Mouse (Mus musculus) layer of hippocampus, adult 8-10 months (tissue): ENCODE data around the gene Otud4. TPM values are rescaled to one million over a fixed set of nuclear protein-coding genes. Genes with fewer than 3 reads are reported as not detected.

ENCODE experiments used
- total RNA-seq, 4 experiments: library from RNA; stranded (reverse); gene quantifications; 2 replicates each; pipeline ENCODE4 v1.2.4; 2022

Otud4 gene
- total RNA-seq, 4 experiments from 2014 or later, result 35.0 to 50.4 (median 47.2) TPM

Other genes with a start within 250 kb of the Otud4 start
- 10 to 100 TPM; 22.4 to 30.8 (median 24.9) TPM for gene Smad1, start 240.1 kb upstream of the Otud4 start, total RNA-seq
- gene Abce1, start 72.1 kb downstream of the Otud4 start, total RNA-seq, result 10 to 100 TPM; 67.8 to 80.6 (median 75.6) TPM
- 10 to 100 TPM in 1 of 4 experiments, 1 to 10 TPM in 3; 6.7 to 10.6 (median 7.3) TPM for gene Anapc10, start 72.2 kb downstream of the Otud4 start, total RNA-seq